Mouse (Mus musculus): ENCODE results near the gene Tfap2e.

GRCm38 (mm10) chr4:126742976-126743375 is 6.9 kb upstream of the Tfap2e start:
- no peak for TF ChIP-seq CTCF (IDR thresholded peaks at IDR 0.05; ENCODE audit: borderline replicate concordance, control insufficient read depth, extremely low read depth, insufficient read depth, low read length, poor library complexity)
- no peak for TF ChIP-seq POLR2A (IDR thresholded peaks at IDR 0.05; ENCODE audit: control insufficient read depth, extremely low read depth, insufficient read depth, low read length, poor library complexity)

Measured in thymus, adult 2 months (tissue).